Mouse (Mus musculus): ENCODE measurements around the gene Ssty1. TPM values are rescaled to one million over a fixed set of nuclear protein-coding genes. Genes with fewer than 3 reads are reported as not detected.
"Not testable (repeated sequence)": the region's sequence is repeated elsewhere in the genome, so short reads cannot be mapped to it uniquely, and the experiment has no call there.

Gene Ssty1
- not detected in 2 replicates for polyA plus RNA-seq (2014; fragmentation: Nextera tagmentation; extraction: Ambion mirVana)

- ATAC-seq (ENCODE audit: insufficient read depth); H3K36me3 ChIP-seq (ENCODE audit: insufficient read depth); H3K27ac ChIP-seq (ENCODE audit: low read depth); DNase-seq; H3K4me3 ChIP-seq (ENCODE audit: low read depth, low read length); H3K4me2 ChIP-seq; H3K9me3 ChIP-seq (ENCODE audit: low read depth, low read length); H3K4me1 ChIP-seq (ENCODE audit: insufficient read depth); H3K27me3 ChIP-seq (ENCODE audit: insufficient read depth, low read length); H3K9ac ChIP-seq: not testable (repeated sequence)
Observed at GRCm38 (mm10) chrY:18088816-18089215, at the start of gene Ssty1. Ssty1 (plus strand) TSS chrY:18089116.

GRCm38 (mm10) chrY:18061712-18062111 is 27.2 kb upstream of the Ssty1 start, which contains the start of gene Gm21764:
Gm21764 (minus strand) TSS chrY:18061812.
- H3K4me1 ChIP-seq (ENCODE audit: insufficient read depth); ATAC-seq (ENCODE audit: insufficient read depth); H3K9me3 ChIP-seq (ENCODE audit: low read depth, low read length); H3K36me3 ChIP-seq (ENCODE audit: insufficient read depth); H3K4me2 ChIP-seq; H3K27ac ChIP-seq (ENCODE audit: low read depth); DNase-seq; H3K27me3 ChIP-seq (ENCODE audit: insufficient read depth, low read length); H3K4me3 ChIP-seq (ENCODE audit: low read depth, low read length); H3K9ac ChIP-seq: not testable (repeated sequence)
- WGBS = no CpG with 5 or more reads among the region's 3 CpGs

Other genes starting within 250 kb of the Ssty1 start
- gene Gm21904, start 242.8 kb upstream of the Ssty1 start, polyA plus RNA-seq (2014; fragmentation: Nextera tagmentation; extraction: Ambion mirVana) = not detected in 2 replicates
- gene Gm20772, start 214.4 kb upstream of the Ssty1 start, polyA plus RNA-seq (2014; fragmentation: Nextera tagmentation; extraction: Ambion mirVana) = not detected in 2 replicates
- not detected in 2 replicates for gene Gm20831, start 214.4 kb upstream of the Ssty1 start, polyA plus RNA-seq (2014; fragmentation: Nextera tagmentation; extraction: Ambion mirVana)
- gene Srsy, start 151.8 kb upstream of the Ssty1 start, polyA plus RNA-seq (2014; fragmentation: Nextera tagmentation; extraction: Ambion mirVana) = not detected in 2 replicates
- gene Gm21764, start 27.3 kb upstream of the Ssty1 start, polyA plus RNA-seq (2014; fragmentation: Nextera tagmentation; extraction: Ambion mirVana) = not detected in 2 replicates

Data from lung, embryonic 14.5 days (tissue).